Mouse (Mus musculus) left cerebral cortex, postnatal 4 days (tissue): ENCODE measurements around the gene Scgb1c1. TPM values are rescaled to one million over a fixed set of nuclear protein-coding genes. Genes with fewer than 3 reads are reported as not detected.

Experiments used
- DNase-seq: peaks from one replicate; pipeline ENCODE4 v3.0.0-alpha.2; 2022
- intact Hi-C: fragments of 180-260 bp; cut with DNase I; formaldehyde crosslinking; loops from one replicate; pipeline ENCODE4 v1.15.1; 2025
- total RNA-seq, 2 experiments: library from RNA; stranded (reverse); gene quantifications; 2 replicates each; pipeline ENCODE4 v1.2.3; 2021

The Scgb1c1 gene
- total RNA-seq, 2 experiments from 2014 or later = not detected

GRCm38 (mm10) chr7:140840750-140841735, 4.3 kb upstream of the Scgb1c1 start:
- intact Hi-C loops = no loop called here
- DNase-seq = no peak

DNA sequence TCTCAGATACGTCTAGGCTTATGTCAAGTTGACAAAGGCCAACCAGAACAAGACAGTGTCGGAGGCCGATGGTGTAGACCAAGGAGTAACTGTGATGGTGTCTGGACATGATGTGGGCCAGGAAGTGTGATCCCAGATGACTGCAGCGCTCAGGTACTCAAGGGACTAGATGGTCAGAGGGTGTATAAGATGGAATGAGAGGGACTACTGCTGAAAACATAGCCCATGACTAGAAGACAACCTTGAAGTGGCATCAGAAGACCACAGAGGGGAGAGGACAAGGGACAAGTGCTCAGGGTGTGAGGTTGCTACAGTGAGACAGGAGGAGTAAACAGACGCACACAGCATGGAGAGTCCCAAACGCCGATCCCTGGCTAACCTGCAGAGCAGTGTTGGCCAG, 1.5 kb upstream of the Scgb1c1 start:
- DNase-seq = no peak
- intact Hi-C loops = no loop called here

DNA sequence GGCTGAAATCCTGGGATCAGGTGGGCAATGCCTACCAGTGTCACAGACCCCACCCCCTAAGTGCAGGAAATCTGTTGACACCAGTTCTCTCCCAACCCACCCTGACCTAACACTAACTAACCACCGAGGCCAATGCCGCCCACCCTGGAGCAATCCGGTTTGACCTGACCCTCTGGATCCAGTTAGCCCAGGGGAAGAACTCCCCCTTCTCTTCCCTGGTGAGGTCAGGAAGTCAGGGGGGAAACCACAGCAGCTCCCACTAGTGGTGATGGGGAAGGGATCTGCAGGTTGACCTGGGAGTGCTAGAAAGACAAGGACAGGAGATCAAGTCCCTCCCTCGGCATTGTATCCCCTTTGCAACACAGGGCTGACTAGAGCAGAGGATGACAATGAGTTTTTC, 336 bp downstream of the Scgb1c1 start:
- intact Hi-C loops = loop anchor here (2.0 to 5.0 kb wide), 2 partner anchors 62 to 203 kb away; no protein-coding TSS in a partner anchor

GRCm38 (mm10) chr7:140846676-140847075, 1.3 kb downstream of the Scgb1c1 start:
- DNase-seq = no peak
- intact Hi-C loops = loop anchor here (2.0 to 5.0 kb wide), 2 partner anchors 61 to 202 kb away; no protein-coding TSS in a partner anchor

More for the DNA sequence above, 336 bp downstream of the Scgb1c1 start:
- no peak for DNase-seq

GRCm38 (mm10) chr7:140847755-140848580, 2.6 kb downstream of the Scgb1c1 start, which contains the start of gene Odf3:
Odf3 (plus strand) TSS chr7:140847805.
- DNase-seq = peak; percentile 54
- intact Hi-C loops = loop anchor here (2.0 to 5.0 kb wide), 2 partner anchors 59 to 201 kb away; no protein-coding TSS in a partner anchor

GRCm38 (mm10) chr7:140848591-140848990, 3.2 kb downstream of the Scgb1c1 start:
- no peak for DNase-seq
- intact Hi-C loops = loop anchor here (5.0 kb wide), 1 partner anchor 59 kb away; no protein-coding TSS in a partner anchor

DNA sequence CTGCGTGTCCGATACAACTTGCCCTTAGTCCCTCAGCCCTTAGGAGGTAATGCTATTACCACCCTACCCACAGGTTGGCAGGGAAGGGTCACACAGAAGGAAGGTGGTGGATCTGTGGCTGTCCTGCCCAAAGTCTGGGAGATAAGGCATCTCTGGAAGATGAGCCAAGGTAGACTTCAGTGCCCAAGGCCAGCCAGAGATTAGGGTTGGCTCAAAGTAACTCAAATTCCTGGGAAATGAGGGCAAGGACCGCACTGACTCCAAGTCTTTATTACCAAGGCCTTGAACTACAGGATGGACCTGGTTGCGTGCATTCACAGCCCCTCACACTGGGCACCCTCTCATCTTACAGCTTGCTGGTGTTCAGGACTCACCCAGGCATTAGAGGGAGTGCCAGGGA, 6.6 kb downstream of the Scgb1c1 start:
- intact Hi-C loops = loop anchor here (10.0 kb wide), 1 partner anchor 323 kb away; the partner anchor contains the start of gene Rnh1
- no peak for DNase-seq

DNA sequence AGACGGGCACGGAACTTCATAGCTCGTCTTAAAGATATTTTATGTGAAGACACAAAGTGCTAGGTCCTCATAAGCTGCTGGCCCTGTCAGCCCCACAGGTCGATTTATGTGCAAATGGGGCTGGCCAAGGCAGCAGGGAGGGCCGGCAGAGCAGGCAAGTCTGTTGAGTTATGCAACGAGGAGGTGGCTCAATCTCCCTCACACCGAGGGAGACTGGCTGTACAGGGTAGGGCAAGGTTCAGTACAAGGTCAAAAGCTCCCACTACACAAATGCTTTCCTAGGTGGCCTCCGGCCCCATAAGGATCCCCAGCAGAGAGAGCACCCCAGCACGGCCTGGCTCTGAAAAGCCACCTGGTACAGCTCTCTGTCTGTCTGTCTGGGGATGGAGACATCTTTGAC, 8.0 kb downstream of the Scgb1c1 start:
- intact Hi-C loops = loop anchor here (10.0 kb wide), 1 partner anchor 321 kb away; the partner anchor contains the start of gene Rnh1
- no peak for DNase-seq

DNA sequence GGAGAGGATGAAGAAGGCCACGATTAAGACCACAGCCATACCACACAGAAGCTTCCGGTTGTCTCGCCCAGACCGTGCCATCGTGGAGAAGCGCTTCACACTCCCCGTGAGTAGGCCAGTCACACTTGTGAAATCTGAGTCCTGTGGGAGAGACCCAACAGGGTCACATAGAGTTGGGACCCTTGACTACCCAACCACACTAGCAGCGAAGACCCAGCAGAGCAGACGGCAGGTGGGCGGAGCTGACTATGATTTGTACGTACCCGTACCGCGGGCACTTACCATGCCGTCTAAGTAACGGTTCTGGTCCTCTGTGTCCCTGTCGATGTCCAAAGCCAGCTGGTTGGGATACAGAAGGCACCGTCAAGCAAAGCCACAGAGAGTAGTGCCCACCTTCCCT, 9.1 kb downstream of the Scgb1c1 start:
- DNase-seq = no peak

GRCm38 (mm10) chr7:140855181-140855580, 9.8 kb downstream of the Scgb1c1 start:
- intact Hi-C loops = loop anchor here (10.0 kb wide), 1 partner anchor 320 kb away; the partner anchor contains the start of gene Rnh1
- DNase-seq = no peak

More for the DNA sequence above, 9.1 kb downstream of the Scgb1c1 start:
- intact Hi-C loops = loop anchor here (10.0 kb wide), 1 partner anchor 320 kb away; the partner anchor contains the start of gene Rnh1

DNA sequence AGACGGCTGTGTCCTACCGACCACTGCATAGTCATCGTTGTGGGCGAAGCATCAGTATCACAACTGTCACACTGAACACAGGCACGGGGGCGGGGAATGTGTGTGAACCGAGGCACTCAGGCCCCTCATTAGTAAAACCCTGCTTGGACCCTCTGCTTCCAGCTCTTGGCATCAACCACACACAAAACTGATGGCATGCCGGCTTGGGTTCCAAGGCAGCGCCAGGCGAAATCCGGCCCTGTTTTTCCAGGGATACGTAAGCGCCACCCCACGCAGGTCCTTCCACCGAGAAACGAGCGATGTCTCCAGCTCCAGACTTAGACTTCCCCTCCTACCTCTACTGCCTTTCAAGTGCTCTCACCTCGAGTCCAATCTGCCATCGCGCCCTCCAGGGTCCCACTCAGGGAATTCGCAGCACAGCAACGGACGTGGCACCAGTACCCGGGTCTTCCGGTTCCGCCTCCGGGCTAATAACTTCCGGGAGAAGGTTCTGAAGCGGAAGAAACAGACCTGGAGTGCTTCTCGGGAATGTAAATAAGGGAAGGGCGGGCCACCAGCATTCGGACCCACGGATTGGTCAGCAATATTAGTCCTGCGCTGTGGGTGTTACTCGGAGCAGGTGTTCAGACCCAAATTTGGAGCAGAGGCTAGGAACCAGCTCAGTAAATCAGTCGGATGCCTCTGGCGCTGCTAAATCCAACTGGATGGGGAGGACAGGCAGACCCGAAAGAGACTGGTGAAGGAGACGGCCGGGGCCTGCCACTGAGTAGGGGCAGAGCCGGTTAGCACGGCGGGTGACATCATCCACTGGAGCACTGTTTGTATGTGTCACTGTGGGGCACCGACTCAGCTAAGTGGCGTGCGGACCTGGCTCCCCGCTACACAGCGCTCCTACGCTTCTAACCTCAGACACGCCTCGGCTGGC, 10.8 kb downstream of the Scgb1c1 start, which contains the start of gene Gm45785:
Gene Gm45785, minus strand, starts transcription at position 472 of the 925 bp plus-strand sequence.
- peak; percentile 78 for DNase-seq
- intact Hi-C loops = loop anchor here (10.0 kb wide), 1 partner anchor 319 kb away; the partner anchor contains the start of gene Rnh1

DNA sequence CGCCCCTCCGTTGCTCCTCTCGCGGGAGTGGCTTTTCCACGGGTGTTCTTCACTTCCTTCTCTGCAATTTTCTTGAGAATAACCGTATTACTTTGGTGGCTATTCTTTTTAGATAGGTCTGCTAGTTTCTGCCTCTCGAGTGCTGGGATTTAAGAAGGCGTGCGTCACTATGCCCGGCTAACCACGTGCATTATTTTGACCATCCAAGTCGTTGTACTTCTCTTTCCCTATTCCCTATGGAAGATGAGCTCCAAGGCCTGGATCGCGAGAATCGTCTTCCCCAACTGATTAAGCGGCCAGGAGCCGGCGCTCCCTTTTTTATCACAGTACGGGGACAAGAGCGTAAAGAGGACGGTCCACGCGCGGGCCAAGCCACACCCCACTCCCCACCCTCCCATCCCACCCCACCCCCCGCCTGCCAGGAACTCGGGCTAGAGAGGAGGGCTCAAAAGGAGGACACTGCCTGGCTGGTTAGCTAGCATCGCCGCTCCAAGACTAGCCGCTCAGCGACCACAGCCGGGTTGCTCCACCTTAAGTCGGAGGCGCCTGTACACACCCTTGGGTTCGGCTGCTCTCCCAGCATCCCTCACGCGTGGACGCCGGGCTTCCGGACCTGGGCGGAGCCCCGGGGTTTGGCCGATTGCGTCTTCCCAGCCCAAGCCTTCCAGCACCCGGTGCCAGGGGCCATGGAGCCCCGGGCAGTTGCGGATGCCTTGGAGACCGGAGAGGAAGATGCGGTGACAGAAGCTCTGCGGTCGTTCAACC, 11.6 kb downstream of the Scgb1c1 start, which contains the start of gene Ric8a:
Gene Ric8a, plus strand, starts transcription at position 173 of the 765 bp plus-strand sequence.
- DNase-seq = peak; percentile 85
- intact Hi-C loops = loop anchor here (10.0 kb wide), 1 partner anchor 318 kb away; the partner anchor contains the start of gene Rnh1

GRCm38 (mm10) chr7:140857550-140858505, 12.5 kb downstream of the Scgb1c1 start, which contains the start of gene Bet1l:
Bet1l (minus strand) TSS chr7:140857577.
- DNase-seq = peak; percentile 22
- intact Hi-C loops = loop anchor here (10.0 kb wide), 1 partner anchor 317 kb away; the partner anchor contains the start of gene Rnh1

- intact Hi-C loops = loop anchor here (10.0 kb wide), 1 partner anchor 316 kb away; the partner anchor contains the start of gene Rnh1
- no peak for DNase-seq
Observed at GRCm38 (mm10) chr7:140858746-140859145, 13.4 kb downstream of the Scgb1c1 start.

DNA sequence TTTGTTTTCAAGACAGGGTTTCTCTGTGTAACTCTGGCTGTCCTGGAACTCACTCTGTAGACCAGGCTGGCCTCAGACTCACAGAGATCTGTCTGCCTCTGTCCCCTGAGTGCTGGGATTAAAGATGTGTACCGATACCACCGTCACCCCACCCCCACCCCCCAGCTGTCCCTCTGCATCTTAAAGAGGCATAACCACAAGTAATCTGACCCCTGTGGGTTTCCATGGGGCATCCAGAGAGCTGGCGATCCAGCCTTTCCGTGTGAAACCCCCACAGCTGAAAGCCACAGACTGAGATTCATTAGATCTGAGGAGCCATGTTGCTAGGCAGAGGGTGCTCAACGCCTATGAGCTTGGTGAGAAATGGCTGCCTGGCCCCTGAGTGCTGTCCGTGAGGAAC, 14.7 kb downstream of the Scgb1c1 start:
- DNase-seq = no peak
- intact Hi-C loops = loop anchor here (10.0 kb wide), 1 partner anchor 315 kb away; the partner anchor contains the start of gene Rnh1

DNA sequence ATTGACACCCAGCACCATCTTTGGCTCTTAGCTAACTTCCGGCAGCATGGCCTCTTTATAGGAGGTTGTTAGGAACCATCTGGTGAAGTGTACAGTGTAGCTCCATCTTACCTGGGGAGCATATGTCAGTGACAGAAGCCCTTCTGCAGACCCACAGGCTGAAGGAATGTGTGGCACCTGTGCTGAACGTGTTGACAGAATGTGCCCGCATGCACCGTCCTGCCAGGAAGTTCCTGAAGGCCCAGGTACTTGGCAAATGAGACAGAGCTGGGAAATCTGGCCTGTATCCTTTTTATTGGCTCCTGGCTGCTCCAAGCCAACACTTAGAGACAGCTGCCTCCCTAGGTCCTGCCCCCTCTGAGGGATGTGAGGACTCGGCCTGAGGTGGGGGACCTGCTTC, 15.4 kb downstream of the Scgb1c1 start:
- DNase-seq = no peak
- intact Hi-C loops = no loop called here

DNA sequence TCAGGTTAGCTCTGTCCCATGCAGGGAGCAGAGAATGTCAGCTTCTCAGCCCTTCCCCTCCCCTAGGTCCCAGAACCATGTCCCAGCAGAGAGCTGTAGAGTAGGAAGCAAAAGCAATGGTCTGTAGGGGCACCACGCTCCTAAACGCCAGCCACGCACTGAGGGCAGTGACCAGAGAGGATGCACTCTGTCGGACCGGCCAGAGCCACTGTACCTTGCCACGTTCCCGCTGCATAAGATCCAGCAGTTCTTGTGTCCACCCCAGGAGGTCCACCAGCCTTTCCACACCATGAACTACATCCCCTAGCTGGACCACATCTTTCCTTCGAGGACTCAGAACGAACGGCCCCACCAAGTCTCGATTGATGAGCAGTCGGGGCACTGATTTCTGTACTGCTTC, 19.4 kb downstream of the Scgb1c1 start:
- DNase-seq = no peak
- intact Hi-C loops = no loop called here
